Mouse (Mus musculus) urinary bladder, postnatal 36 days (tissue): Measurements from ENCODE around the gene Zfp653.

ENCODE experiments used
- DNase-seq, 2 experiments: peaks; one replicate each; pipeline ENCODE4 v3.0.0; 2022; ENCODE audit warnings: low spot score in 2 of 2, mixed read lengths in 1 of 2

The Zfp653 gene

DNA sequence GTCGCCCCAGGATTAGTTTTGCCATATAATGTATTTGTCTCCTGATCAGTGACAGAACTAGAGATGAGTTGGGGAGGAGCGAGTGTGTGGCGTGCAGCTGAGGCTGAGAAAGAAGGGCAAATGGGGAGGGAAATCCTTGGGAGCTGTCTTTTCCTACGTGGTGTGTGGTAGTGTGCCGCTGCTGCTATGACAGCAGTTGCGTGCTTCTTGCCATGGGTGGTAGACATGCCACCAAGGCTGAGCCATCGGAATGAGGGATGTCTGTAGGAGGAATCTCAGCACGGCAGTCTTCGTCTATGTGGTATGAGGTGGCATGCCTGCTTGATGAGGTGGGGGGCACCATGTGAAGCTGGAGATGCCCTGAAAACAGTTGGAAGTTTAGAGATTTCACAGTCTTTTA, 40.8 kb downstream of the Zfp653 start:
- no peak for DNase-seq

DNA sequence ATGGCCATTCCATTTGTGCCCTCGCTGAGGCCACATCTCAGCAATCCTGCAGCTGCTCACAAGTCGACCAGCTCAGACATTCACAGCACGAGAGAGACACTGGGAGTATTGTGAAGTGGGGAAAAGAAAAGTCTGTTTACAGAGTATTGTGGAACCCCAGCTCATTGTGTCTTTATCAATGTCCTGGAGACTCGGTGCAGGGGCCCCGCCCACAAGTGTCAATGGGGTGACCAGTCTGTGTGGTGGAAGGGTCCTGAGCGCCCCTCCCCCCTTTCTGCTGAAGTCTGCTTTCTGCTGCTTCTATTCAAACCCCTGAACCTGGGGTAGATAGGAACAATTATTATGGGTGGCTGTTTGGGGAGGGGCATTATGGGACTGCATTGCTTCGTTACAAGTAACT, 42.7 kb downstream of the Zfp653 start:
- no peak for DNase-seq

DNA sequence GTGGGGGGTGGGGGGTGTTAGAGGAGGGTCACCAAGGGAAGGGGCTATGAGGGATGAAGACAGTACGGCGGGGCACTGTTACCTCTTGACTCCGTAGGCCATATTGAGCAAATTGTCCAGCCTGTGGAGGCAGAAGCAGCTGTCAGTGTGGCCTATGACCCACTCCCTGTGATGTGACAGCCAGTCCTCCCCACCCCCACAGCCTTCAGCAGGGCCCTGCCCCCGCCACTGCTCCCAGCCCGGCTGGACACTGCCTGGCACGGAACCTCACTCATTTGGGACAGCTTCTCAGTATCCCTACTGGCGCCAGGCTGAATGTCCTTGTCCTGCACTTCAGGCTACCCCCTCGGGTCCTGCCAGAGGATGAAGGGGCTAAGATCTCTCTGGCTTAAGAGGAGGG, 46.6 kb downstream of the Zfp653 start:
- no peak for DNase-seq

DNA sequence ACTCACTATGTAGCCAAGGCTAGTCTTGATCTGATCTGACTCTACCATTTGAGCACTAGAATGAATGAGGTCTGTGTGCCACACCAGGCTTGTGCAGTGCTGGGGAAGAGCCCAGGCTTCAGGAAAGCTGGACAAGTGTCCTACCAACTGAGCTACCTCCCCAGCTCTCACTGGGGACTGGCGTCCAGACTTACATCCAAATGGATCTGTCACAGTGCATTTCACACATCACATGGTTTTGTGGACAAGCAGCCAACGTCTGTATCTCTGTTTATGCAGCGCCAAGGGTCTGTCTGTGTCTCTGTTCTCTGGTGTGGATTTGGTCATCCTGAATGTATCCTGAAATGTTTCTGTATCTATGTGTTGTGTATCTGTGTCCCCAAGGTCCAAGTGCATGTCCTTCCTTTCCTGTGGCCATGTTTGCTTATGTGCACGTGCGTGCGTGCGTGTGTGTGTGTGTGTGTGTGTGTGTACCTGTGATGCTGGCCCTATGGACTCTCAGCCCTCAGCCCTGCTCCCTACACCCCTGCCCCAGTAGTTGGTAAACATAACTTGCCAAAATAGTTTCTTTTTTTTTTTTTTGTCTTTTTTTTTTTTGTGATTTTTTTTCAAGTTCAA, 53.9 kb downstream of the Zfp653 start:
- DNase-seq = no peak

DNA sequence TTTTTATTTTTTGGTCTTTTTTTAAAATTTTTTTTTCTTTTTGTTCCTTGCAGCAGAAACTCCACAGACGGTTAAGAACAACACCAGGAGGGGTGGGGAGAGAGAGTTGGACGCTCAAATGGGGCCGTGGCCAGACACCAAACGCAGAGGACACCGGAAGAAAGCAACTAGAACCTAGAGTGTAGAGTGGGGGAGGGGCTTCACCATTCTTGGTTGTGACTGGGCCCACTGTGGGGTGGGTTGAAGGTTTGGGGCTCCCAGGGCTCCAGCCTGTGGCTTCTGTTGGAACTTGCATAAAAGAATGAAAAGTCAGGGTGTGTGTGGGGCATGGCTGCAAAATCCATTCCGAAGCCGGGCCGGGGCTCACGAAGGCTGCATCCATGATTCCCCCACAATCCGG, 54.9 kb downstream of the Zfp653 start:
- no peak for DNase-seq

DNA sequence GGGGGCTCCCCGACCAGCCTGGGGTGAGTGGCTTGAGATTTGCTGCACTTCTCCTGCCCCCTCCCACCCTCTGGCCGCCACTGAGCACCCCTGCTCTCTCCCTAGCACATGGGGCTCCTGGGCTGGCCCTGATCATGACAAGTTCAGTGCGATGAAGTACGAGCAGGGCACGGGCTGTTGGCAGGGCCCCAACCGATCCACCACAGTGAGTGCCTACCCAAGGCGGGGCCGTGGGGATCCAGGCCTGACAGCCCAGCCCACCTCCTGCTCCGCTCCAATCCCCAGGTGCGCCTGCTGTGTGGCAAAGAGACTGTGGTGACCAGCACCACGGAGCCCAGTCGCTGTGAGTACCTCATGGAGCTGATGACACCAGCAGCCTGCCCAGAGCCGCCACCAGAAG, 58.4 kb downstream of the Zfp653 start:
- no peak for DNase-seq

DNA sequence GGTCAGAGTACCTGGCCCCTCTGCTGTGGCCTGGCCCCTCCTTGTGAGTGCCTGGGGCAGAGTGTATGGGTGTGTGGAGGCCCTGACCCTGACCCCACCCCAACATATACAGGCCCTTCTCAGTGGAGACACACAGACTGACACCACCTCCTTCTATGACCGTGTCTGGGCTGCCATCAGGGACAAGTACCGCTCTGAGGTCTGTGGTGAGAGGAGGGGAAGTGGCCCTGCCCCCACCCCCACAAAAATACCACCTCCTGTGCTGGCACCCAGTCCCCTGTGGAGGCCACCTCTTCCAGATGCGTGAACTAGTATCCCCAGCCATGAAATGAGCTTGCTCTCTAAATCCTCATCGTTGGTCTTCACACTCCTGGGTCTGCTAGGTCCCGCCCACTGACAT, 60.1 kb downstream of the Zfp653 start:
- no peak for DNase-seq
